Mouse (Mus musculus): ENCODE measurements at regions not wholly inside any gene's neighbourhood (a gene's known extent, or its start where the extent isn't known, plus 50 kb on each side); places are given as distances from the start of the nearest gene placed in this dataset.
"Not testable (repeated sequence)": the region's sequence is repeated elsewhere in the genome, so short reads cannot be mapped to it uniquely, and the experiment has no call there.

- H3K4me2 ChIP-seq = no peak overlapping the region
- H3K27me3 ChIP-seq = no peaks in the 10 kb centered on the region
- H3K36me3 ChIP-seq = no peaks in the 10 kb centered on the region
- H3K9me3 ChIP-seq = no peaks in the 10 kb centered on the region
- no peak overlapping the region for H3K9ac ChIP-seq
- H3K4me3 ChIP-seq = no peak overlapping the region
- no peaks in the 10 kb centered on the region for H3K4me1 ChIP-seq (replicated peaks)
- ATAC-seq (ENCODE audit: low FRiP score) = no peak
- H3K27ac ChIP-seq = no peak overlapping the region
Measured at GRCm38 (mm10) chr11:26660878-26661277, 67.1 kb upstream of the Vrk2 start.

GRCm38 (mm10) chr11:26649165-26649564 lies 55.4 kb upstream of the Vrk2 start:
- H3K36me3 ChIP-seq = not testable (repeated sequence)

More at GRCm38 (mm10) chr11:26649165-26649564, 55.4 kb upstream of the Vrk2 start:
- H3K4me1 ChIP-seq (replicated peaks); H3K4me2 ChIP-seq; H3K4me3 ChIP-seq; H3K9ac ChIP-seq; H3K9me3 ChIP-seq; H3K27me3 ChIP-seq; ATAC-seq (ENCODE audit: low FRiP score); H3K27ac ChIP-seq: not testable (repeated sequence)

Data from hindbrain, embryonic 13.5 days (tissue).